Mouse (Mus musculus) spleen, adult 2 months (tissue): ENCODE measurements around the gene Steap2.

Experiments
- CTCF ChIP-seq: fragments of 200-500 bp; IDR thresholded peaks from 2 replicates; pipeline ENCODE4 v1.5.1; 2011; ENCODE audit warnings: mild to moderate bottlenecking, inconsistent platforms; ENCODE audit not compliant: insufficient read depth, insufficient read length, insufficient replicate concordance; ENCODE audit errors: extremely low read depth
- POLR2A ChIP-seq: fragments of 200-500 bp; IDR thresholded peaks from 2 replicates; pipeline ENCODE4 v1.6.1; 2011; ENCODE audit warnings: low read depth, low read length, inconsistent platforms

- TF ChIP-seq CTCF (no peak), POLR2A (no peak)
These were observed 14.9 kb downstream of the Steap2 start for GRCm38 (mm10) chr5:5679459-5679858.
